Mouse (Mus musculus) kidney, embryonic 14.5 days (tissue): ENCODE measurements around the gene Crmp1. TPM values are rescaled to one million over a fixed set of nuclear protein-coding genes. Genes with fewer than 3 reads are reported as not detected.

Experiments used
- ATAC-seq: fragments of 200-750 bp; cut with Nextera tagmentation; 2 replicates; pipeline ENCODE4 v1.8.0; 2017; ENCODE audit warnings: moderate number of reproducible peaks, mild to moderate bottlenecking, moderate TSS enrichment, moderate library complexity; ENCODE audit not compliant: low FRiP score, low TSS enrichment
- H3K27ac ChIP-seq: fragments of 300-500 bp; sonication (generic); 2 replicates; pipeline ENCODE4 v1.5.1; 2014; ENCODE audit warnings: low read depth, mild to moderate bottlenecking, low read length, moderate library complexity, mixed read lengths
- H3K27me3 ChIP-seq: fragments of 300-500 bp; sonication (generic); 2 replicates; pipeline ENCODE4 v1.6.1; 2014; ENCODE audit warnings: mild to moderate bottlenecking, low read length; ENCODE audit not compliant: control insufficient read depth, insufficient read depth
- H3K36me3 ChIP-seq: fragments of 300-500 bp; sonication (generic); 2 replicates; pipeline ENCODE4 v1.6.1; 2014; ENCODE audit warnings: low read length, mixed read lengths; ENCODE audit not compliant: control insufficient read depth, insufficient read depth
- H3K4me1 ChIP-seq: fragments of 300-500 bp; sonication (generic); 2 replicates; pipeline ENCODE4 v1.6.1; 2014; ENCODE audit warnings: low read length, mixed read lengths; ENCODE audit not compliant: control insufficient read depth, insufficient read depth
- H3K4me2 ChIP-seq: fragments of 300-500 bp; sonication (generic); replicated peaks from 2 replicates; pipeline ENCODE4 v1.6.1; 2014; ENCODE audit warnings: low read depth, mild to moderate bottlenecking, low read length
- H3K4me3 ChIP-seq: fragments of 300-500 bp; sonication (generic); 2 replicates; pipeline ENCODE4 v1.5.1; 2014; ENCODE audit warnings: mild to moderate bottlenecking, low read length
- H3K9ac ChIP-seq: fragments of 300-500 bp; sonication (generic); 2 replicates; pipeline ENCODE4 v1.6.1; 2014; ENCODE audit warnings: low read depth, mild to moderate bottlenecking, low read length, moderate library complexity
- H3K9me3 ChIP-seq: fragments of 300-500 bp; sonication (generic); 2 replicates; pipeline ENCODE4 v1.6.1; 2016; ENCODE audit warnings: low read length; ENCODE audit not compliant: control insufficient read depth
- whole genome bisulfite sequencing: fragments of 180-500 bp; shearing (Covaris S2); extraction: QIAGEN DNeasy Blood & Tissue Kit; methylation state at CpG from one replicate; pipeline ENCODE4 v1.1.7; 2014; 5-methylcytosine and 5-hydroxymethylcytosine counted together
- polyA plus RNA-seq: library from polyadenylated mRNA; unstranded; fragments of >200 nt; fragmentation: Nextera tagmentation; extraction: Ambion mirVana; gene quantifications from 2 replicates; pipeline ENCODE4 v1.2.1, GENCODE M21; 2014

The Crmp1 gene
- polyA plus RNA-seq, 1 experiment from 2014 or later = 12.0 TPM

GRCm38 (mm10) chr5:37212938-37213708 is 28.6 kb upstream of the Crmp1 start:
- H3K9me3 ChIP-seq = 0 out of 2 replicates have a peak, but pooled peaks cover 3% of the 10 kb centered on the region
- no peak overlapping the region for H3K4me2 ChIP-seq
- no peak overlapping the region for H3K27ac ChIP-seq
- no peak overlapping the region for H3K9ac ChIP-seq
- no peaks in the 10 kb centered on the region for H3K27me3 ChIP-seq
- ATAC-seq = no peak
- H3K4me3 ChIP-seq = no peak overlapping the region
- H3K36me3 ChIP-seq = no peaks in the 10 kb centered on the region
- 92% methylated on average over 9 of the region's 9 CpGs for WGBS
- H3K4me1 ChIP-seq = no peaks in the 10 kb centered on the region

DNA sequence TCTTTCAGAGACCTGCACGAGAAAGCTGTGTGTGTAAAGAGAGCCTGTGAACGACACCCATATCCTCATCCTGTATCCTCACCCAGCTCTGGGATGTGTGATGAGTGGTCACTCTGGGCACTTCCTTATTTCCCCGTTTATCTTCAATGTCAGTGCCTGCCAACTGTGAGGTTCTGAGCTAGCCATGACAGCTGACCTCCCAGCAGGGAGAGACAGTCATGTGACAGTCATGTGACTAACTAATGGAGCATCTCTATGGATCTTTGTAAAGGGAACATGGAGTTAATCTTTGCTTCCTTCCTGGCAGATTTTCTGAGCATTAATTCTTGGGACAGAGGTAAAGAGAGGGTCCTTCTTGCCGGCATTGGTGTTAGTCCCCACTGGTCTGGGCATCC is 28.0 kb upstream of the Crmp1 start:
- no peak overlapping the region for H3K4me3 ChIP-seq
- no peaks in the 10 kb centered on the region for H3K4me1 ChIP-seq
- H3K36me3 ChIP-seq = no peaks in the 10 kb centered on the region
- no peaks in the 10 kb centered on the region for H3K9me3 ChIP-seq
- 62% methylated on average over 4 of the region's 4 CpGs for WGBS
- no peak overlapping the region for H3K9ac ChIP-seq
- no peaks in the 10 kb centered on the region for H3K27me3 ChIP-seq
- H3K27ac ChIP-seq = no peak overlapping the region
- H3K4me2 ChIP-seq = no peak overlapping the region
- ATAC-seq = no peak

- no peak for ATAC-seq
Observed at GRCm38 (mm10) chr5:37214614-37215013, 27.1 kb upstream of the Crmp1 start.

DNA sequence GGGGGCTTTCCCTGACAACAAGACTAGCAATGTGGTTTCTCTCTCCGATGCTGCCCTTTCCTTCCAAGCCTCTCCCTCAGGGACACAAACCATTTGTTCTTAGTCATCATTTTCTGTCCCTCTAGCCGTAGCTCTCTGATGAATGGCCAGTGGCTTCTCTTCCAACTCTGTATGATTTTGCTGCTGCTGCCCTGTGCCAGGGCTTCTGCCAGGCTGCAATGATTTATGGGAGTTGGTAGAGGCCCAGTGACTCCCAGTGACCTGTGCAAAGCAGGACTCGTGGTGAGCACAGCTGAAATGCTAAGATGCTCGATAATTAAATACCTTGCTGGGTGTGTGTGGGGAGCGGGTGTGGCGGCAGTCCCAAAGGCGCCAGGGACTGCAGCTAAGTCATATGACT is 26.5 kb upstream of the Crmp1 start:
- H3K4me2 ChIP-seq = no peak overlapping the region
- no peak overlapping the region for H3K27ac ChIP-seq
- no peaks in the 10 kb centered on the region for H3K36me3 ChIP-seq
- no peak overlapping the region for H3K9ac ChIP-seq
- H3K27me3 ChIP-seq = no peaks in the 10 kb centered on the region
- 83% methylated on average over 7 of the region's 7 CpGs for WGBS
- H3K4me1 ChIP-seq = no peaks in the 10 kb centered on the region
- ATAC-seq = no peak
- H3K9me3 ChIP-seq = no peaks in the 10 kb centered on the region
- no peak overlapping the region for H3K4me3 ChIP-seq

More at GRCm38 (mm10) chr5:37214614-37215013, 27.1 kb upstream of the Crmp1 start:
- WGBS = 68% methylated on average over 6 of the region's 6 CpGs
- Histone ChIP-seq H3K27me3 (no peaks in the 10 kb centered on the region), H3K36me3 (no peaks in the 10 kb centered on the region), H3K4me3 (no peak overlapping the region), H3K9ac (no peak overlapping the region), H3K9me3 (no peaks in the 10 kb centered on the region), H3K4me1 (no peaks in the 10 kb centered on the region), H3K27ac (no peak overlapping the region), H3K4me2 (no peak overlapping the region)

GRCm38 (mm10) chr5:37219615-37220014 is 22.1 kb upstream of the Crmp1 start:
- ATAC-seq = no peak
- no peaks in the 10 kb centered on the region for H3K4me1 ChIP-seq
- H3K9me3 ChIP-seq = no peaks in the 10 kb centered on the region
- no peaks in the 10 kb centered on the region for H3K27me3 ChIP-seq
- no peak overlapping the region for H3K9ac ChIP-seq
- H3K36me3 ChIP-seq = no peaks in the 10 kb centered on the region
- H3K27ac ChIP-seq = no peak overlapping the region
- no peak overlapping the region for H3K4me2 ChIP-seq
- H3K4me3 ChIP-seq = no peak overlapping the region
- 45% methylated on average over 5 of the region's 5 CpGs for WGBS

- Histone ChIP-seq H3K4me1 (no peaks in the 10 kb centered on the region), H3K4me3 (no peak overlapping the region), H3K36me3 (no peaks in the 10 kb centered on the region), H3K9ac (no peak overlapping the region), H3K4me2 (no peak overlapping the region), H3K27ac (no peak overlapping the region), H3K9me3 (no peaks in the 10 kb centered on the region), H3K27me3 (no peaks in the 10 kb centered on the region)
- WGBS = 82% methylated on average over 5 of the region's 5 CpGs
- no peak for ATAC-seq
Observed at GRCm38 (mm10) chr5:37220575-37220974, 21.2 kb upstream of the Crmp1 start.

- H3K27ac ChIP-seq = no peak overlapping the region
- 41% methylated on average over 6 of the region's 6 CpGs for WGBS
- no peak overlapping the region for H3K4me2 ChIP-seq
- no peaks in the 10 kb centered on the region for H3K4me1 ChIP-seq
- no peaks in the 10 kb centered on the region for H3K36me3 ChIP-seq
- H3K27me3 ChIP-seq = no peaks in the 10 kb centered on the region
- no peak for ATAC-seq
- no peak overlapping the region for H3K4me3 ChIP-seq
- H3K9ac ChIP-seq = no peak overlapping the region
- no peaks in the 10 kb centered on the region for H3K9me3 ChIP-seq
Observed at GRCm38 (mm10) chr5:37221563-37221962, 20.2 kb upstream of the Crmp1 start.

DNA sequence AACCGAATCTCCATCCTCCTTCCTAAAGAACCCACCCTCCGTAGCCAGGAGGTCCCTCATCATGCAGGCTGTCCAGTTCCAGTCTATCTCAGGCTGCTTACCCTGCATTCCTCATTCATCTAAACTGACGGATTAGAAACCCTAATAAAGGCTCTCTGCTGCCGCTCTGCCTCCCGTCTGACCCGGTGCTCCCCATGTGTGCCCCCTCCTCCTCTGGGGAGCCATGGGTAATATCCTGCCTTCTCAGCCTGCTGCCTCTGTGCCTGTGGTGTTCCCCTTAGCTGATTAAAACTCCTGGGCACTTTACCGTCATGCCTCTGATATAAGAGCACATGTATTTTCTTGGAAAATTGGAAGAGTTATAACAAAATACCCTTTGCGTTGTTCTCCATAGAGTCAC is 19.4 kb upstream of the Crmp1 start:
- ATAC-seq = no peak
- 58% methylated on average over 8 of the region's 8 CpGs for WGBS

DNA sequence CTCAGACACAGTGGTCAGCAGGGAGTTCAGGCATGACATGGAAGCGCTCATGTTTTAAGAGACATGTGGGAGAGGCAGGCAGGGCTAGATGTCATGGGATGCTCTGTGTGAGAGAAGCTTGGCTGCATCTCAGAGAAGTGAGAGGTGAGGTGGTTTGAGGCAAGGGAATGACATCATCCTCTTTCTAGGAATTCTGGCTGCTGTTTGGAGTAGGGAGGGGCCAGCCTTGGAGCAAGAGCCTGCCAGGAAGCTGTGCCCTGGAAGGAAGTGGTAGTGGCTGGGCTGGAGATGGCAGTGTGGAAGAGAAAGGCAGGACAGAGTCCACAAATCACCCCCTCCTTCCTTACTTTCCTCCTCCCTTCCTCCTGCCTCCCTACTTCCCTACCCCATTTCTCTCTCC is 16.0 kb upstream of the Crmp1 start:
- Histone ChIP-seq H3K9ac (no peak overlapping the region), H3K4me2 (no peak overlapping the region), H3K27ac (no peak overlapping the region), H3K4me1 (no peaks in the 10 kb centered on the region), H3K4me3 (no peak overlapping the region), H3K9me3 (no peaks in the 10 kb centered on the region), H3K36me3 (no peaks in the 10 kb centered on the region), H3K27me3 (no peaks in the 10 kb centered on the region)
- 59% methylated on average over 1 of the region's 1 CpGs for WGBS
- ATAC-seq = no peak

More for the DNA sequence above, 19.4 kb upstream of the Crmp1 start:
- Histone ChIP-seq H3K36me3 (no peaks in the 10 kb centered on the region), H3K27me3 (no peaks in the 10 kb centered on the region), H3K9me3 (no peaks in the 10 kb centered on the region), H3K4me2 (no peak overlapping the region), H3K9ac (no peak overlapping the region), H3K4me1 (no peaks in the 10 kb centered on the region), H3K27ac (no peak overlapping the region), H3K4me3 (no peak overlapping the region)
